Mouse (Mus musculus) bone marrow macrophage, adult 2 months (primary cell): ENCODE results near the gene Gm9970.

ENCODE experiments used
- CTCF ChIP-seq: IDR thresholded peaks from 2 replicates; pipeline ENCODE4 v1.5.1; 2012; ENCODE audit warnings: low read depth, mild to moderate bottlenecking, low read length, moderate library complexity
- POLR2A ChIP-seq: IDR thresholded peaks from 2 replicates; pipeline ENCODE4 v1.6.1; 2012; ENCODE audit warnings: mild to moderate bottlenecking, low read depth, low read length, borderline replicate concordance

DNA sequence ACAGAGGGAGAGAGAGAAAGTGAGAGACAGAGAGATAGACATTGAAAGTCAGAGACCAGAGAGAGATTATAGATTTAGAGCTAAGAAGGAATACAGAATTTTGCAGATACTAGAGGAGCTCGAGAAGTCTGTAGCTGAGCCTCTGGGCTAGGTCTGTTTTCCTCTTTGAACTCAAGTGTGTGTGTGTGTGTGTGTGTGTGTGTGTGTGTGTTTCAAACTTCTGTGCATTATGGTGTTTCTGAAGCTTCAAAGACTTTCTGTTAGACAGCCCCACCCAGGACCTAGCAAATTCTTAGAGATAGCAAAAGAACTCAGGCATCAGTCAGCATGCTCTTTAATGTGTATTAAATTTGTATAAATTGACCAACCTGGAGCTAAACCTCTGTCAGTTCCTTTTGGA is 14.4 kb downstream of the Gm9970 start:
- TF ChIP-seq CTCF (no peak), POLR2A (no peak)
